Mouse (Mus musculus) frontal cortex, adult 2 months (tissue): ENCODE measurements at regions not wholly inside any gene's neighbourhood (a gene's known extent, or its start where the extent isn't known, plus 50 kb on each side); places are given as distances from the start of the nearest gene placed in this dataset.

Experiments
- DNase-seq, 2 experiments: peaks; one replicate each; pipeline ENCODE4 v3.0.0; 2022; ENCODE audit warnings: low spot score in 1 of 2; ENCODE audit errors: extremely low spot score in 1 of 2

GRCm38 (mm10) chr3:139780054-139780453 lies 574.6 kb downstream of the Stpg2 start:
- DNase-seq: no peak

DNA sequence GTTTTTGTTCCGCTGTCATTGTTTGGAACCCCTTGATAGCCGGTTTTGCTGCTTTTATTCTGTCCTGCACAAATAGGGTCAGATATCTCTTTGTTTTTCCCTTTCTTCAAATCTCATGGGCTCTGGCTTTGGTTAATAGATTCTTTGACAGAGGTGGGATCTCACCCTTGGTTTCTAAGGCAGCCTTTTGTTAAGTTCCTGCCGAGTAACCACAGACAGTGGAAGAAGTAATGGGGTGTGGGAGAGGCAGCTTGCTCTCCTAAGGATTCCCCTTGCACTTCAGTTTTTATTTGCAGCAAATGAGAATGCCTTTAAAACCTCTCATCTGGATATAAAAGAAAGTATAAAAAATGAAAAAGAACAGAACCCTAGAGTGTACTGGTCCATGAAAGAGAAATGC lies 577.9 kb downstream of the Stpg2 start:
- no peak for DNase-seq

DNA sequence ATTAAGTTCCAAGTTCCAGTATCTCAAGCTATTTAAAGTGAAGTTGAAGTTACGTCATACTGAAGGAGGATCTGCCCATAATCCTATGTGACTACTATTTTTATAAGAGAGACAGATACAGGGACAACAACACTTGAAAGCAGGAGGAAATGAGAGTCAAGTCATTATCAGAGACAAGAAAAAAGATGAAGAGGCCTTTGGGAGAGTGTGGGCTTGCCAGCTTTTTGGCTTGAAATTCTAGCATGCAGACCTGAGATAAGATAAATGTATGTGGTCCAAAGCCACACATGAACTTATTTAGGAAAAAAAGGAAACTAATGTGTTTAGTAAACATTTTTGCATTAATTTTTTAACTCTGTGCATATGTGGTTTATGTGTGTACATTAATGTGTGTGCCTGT lies 581.0 kb downstream of the Stpg2 start:
- DNase-seq: no peak

DNA sequence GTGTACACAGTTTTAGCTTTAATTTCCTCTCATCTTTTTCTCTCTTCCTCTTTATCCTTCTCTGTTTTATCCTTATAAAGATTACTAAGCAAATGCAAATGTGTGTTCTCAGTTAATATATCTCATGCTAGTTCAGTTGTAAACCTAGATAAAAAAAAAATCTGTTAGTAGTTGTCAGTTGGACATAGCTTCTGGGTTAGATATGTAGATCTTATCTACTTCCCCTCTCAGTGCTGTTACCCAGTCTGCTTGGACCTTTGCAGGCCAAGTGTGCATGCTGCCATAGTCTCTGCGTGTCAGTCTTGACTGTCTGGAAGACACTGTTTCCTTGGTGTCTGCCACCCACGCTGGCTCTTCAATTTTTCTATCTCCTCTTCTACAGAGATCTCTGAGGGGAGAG lies 583.4 kb downstream of the Stpg2 start:
- no peak for DNase-seq

- DNase-seq: no peak
Measured at GRCm38 (mm10) chr3:139796685-139797084, 591.2 kb downstream of the Stpg2 start.

DNA sequence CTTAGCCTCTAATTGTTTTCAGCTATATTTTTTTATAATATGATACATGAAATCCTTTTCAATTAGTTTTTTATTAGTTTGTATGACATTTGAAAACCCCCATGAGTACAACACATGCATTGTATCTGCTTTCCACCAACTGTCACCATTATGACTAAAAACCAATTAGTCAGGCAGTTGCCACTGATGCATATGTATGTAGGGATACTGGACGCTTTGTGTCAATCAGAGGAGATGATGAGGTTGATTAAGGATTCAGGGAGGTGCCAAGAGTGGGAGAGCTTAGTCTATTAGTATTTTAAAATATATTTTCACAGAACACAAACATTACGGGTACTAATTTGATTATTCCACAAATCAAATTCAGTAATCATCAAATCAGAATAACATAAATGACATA lies 593.6 kb downstream of the Stpg2 start:
- no peak for DNase-seq

- DNase-seq: peak in 1 of 2 experiments; percentile 12
Measured at GRCm38 (mm10) chr3:139802716-139803710, 597.5 kb downstream of the Stpg2 start.

- DNase-seq: no peak
Measured at GRCm38 (mm10) chr3:139828014-139828413, 622.5 kb downstream of the Stpg2 start.

GRCm38 (mm10) chr3:139828581-139828980 lies 623.1 kb downstream of the Stpg2 start:
- no peak for DNase-seq

GRCm38 (mm10) chr3:139832599-139832998 lies 627.1 kb downstream of the Stpg2 start:
- DNase-seq: no peak

- DNase-seq: no peak
Measured at GRCm38 (mm10) chr3:139842015-139842414, 636.5 kb downstream of the Stpg2 start.

DNA sequence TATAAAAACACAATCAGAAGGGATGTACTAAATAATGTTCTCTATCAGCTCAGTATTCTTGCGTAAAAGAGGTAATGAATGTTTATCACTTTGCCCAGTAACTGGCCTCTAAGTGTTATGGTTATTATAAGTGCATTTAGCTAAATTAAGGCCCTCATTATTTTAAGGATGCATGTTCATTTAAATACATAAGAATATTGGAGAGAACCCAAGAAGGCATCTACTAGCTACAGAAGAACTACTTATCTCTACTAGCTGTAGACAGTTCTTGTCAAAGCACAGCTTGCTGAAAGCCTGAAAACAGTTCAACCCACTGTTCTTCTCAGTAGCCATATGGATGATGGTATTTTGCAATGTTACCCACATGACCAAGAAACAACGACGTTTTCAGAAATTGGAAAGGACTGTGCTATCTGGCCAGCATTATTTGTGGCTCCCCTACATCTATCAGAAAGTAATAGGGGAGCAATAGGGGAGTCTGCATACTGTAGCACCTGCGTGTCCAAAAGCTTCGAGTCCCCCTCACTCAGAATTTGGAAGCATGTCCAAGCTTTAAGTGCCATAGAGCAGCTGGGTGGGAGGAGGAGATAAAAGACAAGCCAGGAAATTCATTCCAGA lies 637.6 kb downstream of the Stpg2 start:
- DNase-seq: peak in 1 of 2 experiments; percentile 20

GRCm38 (mm10) chr3:139844443-139844842 lies 638.9 kb downstream of the Stpg2 start:
- DNase-seq: no peak

DNA sequence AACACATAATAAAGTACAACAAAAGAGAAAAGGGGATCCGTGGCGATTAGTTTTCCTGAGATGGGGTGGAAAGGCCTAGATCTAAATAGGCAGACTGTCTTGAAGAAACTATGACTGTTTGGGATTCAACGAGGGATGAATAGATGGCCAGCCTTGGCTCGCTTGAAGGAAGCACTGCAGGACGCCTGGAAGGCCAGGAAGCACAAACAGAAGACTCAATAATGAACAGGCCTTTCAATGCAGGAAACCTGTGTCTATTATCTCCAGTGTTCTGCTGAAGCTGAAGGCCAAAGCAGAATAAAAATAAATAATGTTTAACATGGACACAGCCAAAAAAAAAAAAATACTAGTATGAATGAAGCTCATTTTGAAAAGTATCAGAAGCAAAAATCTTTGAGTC lies 642.3 kb downstream of the Stpg2 start:
- DNase-seq: no peak

DNA sequence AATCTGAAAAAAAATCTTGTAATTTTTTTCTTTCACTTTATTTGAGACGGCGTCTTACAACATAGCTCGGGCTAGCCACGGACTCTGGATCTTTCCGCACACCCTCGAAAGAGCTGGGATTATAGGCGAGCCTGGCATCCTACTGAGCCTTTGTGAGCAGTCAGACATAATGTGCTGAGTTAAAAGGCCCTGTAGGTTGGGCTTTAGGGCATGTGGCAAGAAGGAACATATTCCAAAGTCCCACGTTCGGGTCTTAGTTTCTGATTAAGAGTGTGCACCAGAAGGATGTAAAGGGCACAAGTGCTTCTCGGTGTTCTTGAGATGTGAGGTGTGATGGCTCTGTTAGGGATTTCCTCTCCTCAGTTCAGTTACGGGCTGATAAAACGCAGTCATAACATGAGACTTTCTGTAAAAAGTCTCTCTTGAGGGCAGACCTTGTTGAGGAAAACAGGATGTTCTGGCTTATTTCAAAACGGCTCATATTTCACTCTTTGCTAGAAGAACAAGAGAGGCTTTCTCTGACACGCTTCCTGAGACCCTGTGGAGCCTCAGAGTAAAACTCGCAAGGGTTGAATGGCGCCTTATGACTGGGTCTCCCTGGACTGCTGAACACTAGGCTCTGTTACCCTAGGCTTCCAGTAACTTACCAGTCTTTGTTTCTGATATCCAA lies 654.6 kb downstream of the Stpg2 start:
- no peak for DNase-seq

- no peak for DNase-seq
Measured at GRCm38 (mm10) chr3:139860831-139861371, 655.4 kb downstream of the Stpg2 start.

DNA sequence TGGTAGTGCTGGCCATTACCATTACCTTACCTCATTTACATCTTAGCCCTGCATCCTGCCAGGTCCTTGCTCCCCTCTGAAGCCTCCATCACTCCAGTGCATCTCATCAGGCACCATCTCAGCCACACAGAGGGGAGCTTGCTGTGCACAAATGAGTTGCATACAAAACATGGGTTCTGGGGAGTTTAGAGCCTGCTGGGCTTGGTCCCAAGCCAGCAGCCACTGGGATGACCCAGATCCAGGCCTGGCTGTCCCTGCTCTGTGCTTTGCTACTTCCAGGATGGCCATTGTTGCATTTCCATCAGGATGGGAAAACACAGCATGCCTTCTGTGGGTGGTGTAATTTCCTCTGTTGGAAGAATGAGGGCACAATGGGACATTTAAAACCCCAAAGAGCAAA lies 660.8 kb downstream of the Stpg2 start:
- DNase-seq: no peak

- no peak for DNase-seq
Measured at GRCm38 (mm10) chr3:139867030-139867429, 661.5 kb downstream of the Stpg2 start.

- no peak for DNase-seq
Measured at GRCm38 (mm10) chr3:139867499-139867898, 662.0 kb downstream of the Stpg2 start.

DNA sequence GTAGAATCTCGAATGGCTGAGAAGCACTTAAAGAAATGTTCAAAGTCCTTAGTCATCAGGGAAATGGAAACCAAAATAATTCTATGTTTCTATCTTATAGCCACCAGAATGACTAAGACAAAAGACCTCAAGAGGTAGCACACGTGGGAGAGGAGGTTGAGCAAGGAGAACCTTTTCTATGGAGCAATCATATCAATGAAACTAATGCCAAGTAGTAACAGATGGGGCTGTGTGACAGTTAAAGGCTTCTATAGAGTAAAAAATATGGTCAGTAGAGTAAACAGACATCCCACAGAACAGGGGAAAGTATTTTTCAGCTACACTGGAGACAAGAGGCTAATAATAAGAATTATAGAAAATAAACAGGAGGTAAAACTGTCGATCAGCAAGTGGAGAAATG lies 664.3 kb downstream of the Stpg2 start:
- no peak for DNase-seq
